Mouse (Mus musculus): ENCODE data around the gene Mmp11.
"Not testable (repeated sequence)": the region's sequence is repeated elsewhere in the genome, so short reads cannot be mapped to it uniquely, and the experiment has no call there.

The Mmp11 gene

DNA sequence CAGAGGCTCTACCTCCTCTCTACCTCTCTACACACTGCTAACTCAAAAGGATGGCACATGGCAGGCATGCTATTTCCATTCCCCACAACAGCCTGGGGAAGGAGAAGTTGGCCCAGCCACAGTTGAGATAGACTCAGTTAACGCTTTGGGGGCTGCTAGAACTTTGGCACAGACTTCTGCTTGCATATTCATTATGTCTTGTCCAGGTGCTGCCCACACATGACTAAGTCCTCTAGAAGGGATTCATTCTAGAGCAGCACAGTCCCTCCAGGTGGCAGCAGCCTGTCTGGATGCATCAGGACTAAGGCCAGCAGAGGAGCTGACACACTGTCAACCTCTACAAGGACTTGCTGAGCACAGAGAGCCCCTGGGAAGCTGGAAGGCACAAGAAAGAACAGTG lies 40.1 kb downstream of the Mmp11 start:
- DNase-seq = no peak

DNA sequence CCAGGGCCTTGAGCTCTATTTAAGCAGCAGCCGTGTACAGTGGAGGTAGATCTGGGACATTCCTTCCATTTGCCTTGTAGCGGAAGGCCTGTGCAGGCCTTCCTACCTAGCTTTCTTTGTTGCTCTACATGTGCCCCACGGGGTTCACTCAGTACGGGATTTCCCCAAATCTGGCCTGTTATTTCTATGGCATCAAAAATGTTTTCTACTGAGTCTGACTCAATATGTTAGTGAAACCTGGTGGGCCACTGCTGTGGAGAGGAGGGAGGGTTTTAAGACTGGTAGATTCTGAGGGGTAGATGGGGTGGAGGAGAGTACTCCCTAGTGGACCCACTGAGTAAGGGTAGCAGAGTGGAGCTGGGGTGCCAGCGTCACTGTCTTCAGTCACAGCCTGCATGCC lies 40.6 kb downstream of the Mmp11 start:
- no peak for DNase-seq

DNA sequence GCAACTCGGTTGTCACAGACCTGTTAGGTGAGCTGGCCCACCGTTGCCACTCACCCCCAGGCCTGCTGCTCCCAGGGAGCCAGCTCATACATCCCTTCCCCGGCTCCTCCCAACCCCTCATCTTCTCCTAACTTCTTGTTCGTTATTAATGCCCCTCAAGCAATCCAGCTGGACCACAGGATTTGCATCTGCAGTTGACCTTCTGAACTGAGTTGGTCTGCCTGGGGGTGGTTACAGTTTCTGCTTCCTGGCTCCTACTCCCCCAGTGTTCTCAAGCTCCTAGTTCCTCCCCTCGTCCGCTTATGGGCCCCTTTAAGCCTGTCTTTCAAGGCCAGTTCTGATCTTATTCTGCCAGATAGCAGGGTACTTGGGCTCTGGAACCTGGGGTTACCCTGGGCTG lies 41.7 kb downstream of the Mmp11 start:
- DNase-seq = no peak

DNA sequence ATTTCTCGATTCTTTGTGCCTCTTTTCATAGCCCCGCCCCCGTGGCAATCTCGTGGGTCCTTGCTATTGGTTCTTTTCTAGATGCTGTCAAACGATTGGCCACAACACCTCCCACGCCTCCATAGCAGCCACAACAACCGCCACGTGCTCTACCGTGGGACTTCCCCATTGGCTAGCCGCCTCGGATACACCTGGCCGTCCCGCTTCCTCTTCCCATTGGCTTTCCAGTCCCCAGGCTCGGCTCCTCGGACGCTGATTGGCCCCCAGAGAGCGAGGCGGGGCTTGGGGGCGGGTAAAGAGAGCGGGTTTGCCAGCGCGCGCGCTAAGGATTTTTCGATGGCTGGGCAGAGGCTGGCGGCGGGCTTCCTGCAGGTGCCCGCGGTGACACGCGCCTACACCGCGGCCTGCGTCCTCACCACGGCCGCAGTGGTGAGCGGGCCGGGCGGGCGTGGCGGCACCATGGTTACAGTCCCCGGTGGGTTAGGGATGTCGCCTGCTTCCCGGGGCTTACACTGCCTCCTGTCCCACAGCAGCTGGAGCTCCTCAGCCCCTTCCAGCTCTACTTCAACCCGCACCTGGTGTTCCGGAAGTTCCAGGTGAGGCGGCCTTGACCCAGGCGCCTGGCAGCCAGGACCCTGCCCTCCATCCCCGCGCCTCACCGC lies 43.1 kb downstream of the Mmp11 start, which contains the start of gene Derl3:
TSS of gene Derl3 (plus strand) at position 325 of the 662 bp plus-strand sequence.
- peak; percentile 99 for DNase-seq

DNA sequence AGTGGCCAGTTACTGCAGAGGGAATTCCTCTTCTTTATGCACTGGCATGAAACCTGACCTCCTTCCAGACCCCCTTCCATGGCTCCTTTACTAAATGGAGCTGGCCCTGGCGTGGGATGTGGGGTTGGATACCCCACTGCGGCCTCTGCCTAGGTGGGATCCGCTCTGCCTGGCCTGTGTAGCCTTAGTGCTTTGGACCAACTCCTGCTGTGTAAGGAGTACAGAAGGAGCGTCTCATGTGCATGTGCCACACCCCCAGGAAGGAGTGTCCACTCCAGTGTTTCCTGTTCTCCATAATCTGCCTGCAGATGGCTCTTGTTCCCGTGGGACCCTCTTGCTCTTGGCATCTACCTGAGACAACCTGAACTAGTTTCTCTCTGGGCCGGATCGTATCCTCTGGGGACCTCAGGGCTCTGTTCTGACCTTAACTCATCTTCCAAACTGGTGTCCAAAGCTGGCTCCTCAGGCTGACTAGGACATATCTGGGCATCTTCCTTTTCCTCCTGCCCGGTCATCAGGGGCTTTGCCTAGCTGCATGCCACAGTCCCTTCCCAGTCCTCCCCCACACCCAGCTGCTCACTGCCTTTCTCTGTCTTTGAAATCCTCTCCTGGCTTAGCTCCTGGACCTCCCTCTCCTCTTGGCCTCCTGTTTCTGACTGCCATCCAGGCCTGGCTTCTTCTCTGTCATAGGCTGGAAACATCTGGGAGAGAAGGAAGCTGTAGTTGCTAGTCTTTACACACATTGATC lies 46.7 kb downstream of the Mmp11 start:
- DNase-seq = no peak

DNA sequence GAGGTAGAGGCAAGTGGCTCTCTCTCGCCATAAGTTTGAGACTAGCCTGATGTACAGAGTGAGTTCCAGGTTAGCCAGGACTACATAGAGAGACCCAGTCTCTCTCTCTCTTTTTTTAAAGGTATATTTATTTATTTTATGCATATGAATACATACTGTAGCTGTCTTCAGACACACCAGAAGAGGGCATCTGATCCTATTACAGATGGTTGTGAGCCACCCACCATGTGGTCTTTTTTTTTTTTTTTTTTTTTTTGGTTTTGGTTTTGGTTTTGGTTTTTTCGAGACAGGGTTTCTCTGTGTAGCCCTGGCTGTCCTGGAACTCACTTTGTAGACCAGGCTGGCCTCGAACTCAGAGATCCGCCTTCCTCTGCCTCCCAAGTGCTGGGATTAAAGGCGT lies 48.8 kb downstream of the Mmp11 start:
- not testable (repeated sequence) for DNase-seq

DNA sequence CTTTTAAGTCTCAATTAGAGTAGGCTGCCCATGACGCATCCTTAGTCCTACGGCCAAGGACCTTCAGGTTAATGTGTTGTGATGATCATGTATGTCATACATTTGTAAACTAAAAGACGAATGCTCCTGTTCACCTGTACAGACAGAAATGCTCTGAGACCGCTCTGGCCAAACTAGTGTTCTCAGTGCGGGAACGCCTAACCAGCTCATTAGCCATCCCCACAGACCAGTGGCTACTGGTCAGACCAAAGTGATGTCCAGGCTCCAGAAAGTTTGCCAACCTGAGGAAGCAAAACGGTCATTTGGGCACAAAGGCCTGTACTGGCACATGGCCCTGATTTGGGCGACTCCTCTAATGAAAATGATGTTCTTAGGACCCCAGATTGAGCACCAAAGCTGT lies 51.6 kb downstream of the Mmp11 start:
- DNase-seq = no peak

DNA sequence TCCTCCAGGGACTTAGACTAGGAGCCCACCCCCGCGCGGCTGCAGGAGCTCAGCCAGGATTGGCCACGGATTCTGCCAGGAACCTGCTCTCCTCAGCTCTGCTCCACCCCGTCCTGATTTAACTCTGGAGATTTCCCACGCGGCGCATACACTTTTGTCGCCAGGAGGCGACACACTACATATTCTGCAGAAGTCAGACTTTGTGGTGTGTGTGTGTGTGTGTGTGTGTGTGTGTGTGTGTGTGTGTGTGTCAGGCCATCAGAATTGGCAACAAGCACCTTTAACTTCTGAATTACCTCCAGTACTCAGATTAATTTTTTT lies 53.1 kb downstream of the Mmp11 start:
- peak; percentile 92 for DNase-seq

DNA sequence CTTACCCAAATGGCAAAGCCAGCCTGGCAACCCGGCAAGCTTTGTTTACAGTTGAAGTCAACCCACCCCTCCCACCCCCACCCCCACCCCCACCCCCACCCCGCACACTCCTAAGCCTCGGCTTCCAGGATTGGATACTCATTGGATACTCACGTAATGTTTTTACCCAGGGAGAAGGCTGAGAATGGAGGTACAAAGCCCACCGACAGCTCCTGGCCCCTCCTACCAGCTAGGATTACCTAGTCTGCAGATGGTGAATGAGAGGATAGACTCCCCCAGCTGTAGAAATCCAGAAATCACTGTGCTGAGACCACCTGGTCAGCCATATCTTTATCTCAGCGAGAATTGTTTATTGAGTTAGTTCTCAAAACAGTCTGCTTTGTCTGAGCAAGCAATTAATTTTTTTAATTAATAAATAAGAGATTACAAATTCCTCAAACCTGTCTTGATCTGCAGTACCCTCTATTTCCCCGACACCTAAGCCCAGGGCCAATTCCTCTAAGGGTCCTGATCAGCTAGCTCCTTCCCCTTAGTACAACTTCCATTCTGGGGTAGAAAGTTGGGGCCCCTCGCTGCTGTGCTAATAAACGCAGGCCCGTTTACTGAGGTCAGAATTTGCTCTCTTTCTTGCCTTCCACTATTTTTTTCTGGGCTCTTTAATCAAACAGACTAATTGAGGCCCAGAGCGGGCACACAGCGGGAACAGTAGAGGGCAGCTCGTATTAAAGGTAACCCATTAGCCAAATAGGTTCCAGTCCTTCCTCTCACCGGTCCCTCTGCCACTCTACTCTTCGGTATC lies 53.7 kb downstream of the Mmp11 start:
- peak; percentile 70 for DNase-seq

DNA sequence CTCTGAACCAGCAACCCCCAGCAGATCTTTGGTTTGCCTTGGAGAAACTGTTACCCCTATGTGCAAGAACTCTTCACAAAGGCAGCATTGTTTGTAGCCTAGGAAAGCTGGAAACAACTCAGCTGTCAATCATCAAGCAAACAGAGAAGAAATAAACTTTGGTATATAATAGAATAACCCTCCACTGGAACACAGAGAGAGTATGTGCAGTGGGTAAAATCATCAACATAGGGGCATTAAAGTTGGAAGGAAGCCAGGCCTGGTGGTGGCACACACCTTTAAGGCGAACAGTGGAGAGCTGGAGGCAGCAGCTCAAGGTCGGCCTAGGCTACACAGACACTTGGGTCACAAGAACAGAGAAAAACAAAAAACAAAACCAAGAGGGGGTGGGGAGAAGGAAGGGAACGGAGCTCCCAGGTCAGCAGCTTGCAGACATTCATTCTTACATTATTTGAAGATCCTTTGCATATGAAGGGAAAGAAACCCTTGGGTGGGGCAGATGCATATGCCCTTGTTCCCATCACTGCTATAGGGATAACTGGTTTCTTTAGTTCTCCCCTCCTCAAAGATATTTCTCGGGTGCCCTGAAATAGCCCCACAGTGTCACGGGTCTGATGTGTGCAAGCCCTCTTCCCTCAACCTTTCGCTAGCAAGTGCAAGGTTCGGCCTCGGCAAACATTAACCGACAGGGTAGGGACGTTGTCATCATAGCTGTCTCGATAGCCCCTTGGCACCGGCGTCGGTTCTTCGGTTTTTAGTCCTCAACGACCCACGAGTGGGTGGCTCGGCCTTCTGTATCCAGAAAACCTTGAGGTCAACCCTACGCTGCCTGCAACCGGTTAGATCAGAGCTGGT lies 54.5 kb downstream of the Mmp11 start:
- DNase-seq = peak; percentile 67

DNA sequence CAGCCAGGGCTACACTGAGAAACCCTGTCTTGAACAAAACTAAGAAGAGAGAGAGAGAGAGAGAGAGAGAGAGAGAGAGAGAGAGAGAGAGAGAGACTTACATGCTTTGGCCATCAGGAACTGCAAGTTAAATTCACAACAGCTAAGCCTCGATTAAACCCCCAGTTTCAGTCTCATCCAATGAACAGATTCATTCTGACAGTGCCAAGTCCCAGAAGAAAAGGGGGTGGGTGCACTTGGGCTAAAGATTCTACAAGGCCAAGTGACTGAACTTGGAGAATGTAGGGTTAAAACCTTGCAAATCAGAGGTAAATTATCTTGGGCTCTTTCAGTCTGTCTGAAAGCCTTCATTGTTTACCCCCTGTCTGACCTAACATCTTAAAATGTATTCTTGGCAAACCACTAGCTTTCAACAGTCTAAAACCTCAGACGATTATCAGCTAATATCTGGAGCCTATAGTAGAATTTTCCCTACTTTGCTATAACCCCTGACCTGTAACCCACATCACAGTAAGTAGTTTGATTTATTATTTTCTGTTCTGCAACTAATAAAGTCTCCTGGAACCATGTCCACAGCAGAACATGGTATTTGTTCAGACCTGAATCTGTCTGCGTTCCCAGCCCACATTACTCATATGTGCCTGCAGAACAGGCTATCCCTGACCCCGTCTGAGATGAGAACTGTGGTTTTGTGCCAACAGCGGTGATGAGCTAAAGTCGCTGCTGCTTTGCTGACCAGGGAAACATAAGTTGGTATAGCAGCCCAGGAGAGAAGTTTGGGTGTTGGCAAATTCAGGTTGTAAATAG lies 55.3 kb downstream of the Mmp11 start:
- peak; percentile 26 for DNase-seq

DNA sequence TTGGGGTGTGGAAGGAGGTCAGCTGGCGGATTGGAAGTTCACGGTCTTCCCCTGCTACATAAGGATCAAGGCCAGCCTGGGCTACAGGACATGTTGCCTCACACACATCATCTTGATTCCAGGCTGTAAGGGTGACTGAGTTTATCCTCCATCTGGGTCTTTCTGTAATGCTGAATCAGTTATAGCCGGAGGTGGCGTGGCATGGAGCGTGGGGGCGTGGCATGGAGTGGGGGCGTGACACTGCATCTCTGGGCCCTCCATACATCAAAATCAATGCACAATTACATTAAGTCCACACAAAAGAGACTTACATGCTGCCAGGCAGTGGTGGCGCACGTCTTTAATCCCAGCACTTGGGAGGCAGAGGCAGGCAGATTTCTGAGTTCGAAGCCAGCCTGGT lies 55.9 kb downstream of the Mmp11 start:
- DNase-seq = no peak

DNA sequence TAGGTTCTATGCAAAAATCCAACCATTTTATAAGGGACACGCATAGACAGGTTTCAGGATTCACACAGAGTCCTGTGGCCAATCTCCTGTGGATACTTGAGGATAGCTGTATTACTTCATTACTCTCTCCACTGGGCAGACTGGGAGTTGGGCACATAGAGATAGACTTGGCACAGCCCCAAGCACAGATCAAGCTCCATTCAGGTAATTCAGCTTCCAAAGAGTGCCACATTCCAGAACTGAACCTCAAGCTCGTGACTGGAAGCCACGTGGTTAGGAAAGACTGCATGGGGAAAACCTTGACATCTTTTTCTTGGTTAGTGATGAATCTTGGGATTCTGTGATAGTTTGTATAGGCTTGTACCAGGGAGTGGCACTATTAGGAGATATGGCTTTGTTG lies 57.5 kb downstream of the Mmp11 start:
- no peak for DNase-seq

DNA sequence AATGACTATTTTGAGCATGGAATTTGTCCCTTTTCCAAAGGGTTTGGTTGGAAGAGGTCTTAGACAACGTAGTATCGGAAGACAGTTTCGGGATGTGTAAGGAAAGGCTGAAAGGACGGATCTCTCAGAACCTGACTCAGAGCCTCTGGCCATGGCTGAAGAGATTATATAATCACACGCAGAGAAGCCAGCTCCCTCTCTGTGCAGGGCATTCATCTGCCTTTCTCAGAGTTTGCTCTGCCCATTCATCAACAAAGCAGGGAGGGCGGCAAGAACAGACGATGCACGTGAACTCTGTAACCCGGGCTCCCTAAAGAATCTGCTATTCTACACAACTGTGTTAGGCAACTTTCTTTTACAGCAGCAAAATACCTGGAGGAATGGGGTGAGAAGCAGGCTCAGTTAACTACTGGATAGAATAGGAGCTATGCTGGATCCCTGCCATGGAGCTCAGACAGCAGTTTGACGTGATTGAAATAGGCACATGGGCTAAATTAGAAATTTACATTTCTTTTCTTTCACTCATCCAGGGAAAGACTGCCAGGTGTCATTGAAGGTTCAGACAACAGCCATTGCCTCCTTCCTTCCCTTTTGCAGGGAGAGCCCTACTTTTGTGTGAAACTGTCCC lies 62.6 kb downstream of the Mmp11 start:
- DNase-seq = no peak
